Mouse (Mus musculus): ENCODE measurements around the gene Wbp1l. TPM values are rescaled to one million over a fixed set of nuclear protein-coding genes. Genes with fewer than 3 reads are reported as not detected.

Wbp1l gene
- polyA plus RNA-seq, 1 experiment = 26.8 TPM

DNA sequence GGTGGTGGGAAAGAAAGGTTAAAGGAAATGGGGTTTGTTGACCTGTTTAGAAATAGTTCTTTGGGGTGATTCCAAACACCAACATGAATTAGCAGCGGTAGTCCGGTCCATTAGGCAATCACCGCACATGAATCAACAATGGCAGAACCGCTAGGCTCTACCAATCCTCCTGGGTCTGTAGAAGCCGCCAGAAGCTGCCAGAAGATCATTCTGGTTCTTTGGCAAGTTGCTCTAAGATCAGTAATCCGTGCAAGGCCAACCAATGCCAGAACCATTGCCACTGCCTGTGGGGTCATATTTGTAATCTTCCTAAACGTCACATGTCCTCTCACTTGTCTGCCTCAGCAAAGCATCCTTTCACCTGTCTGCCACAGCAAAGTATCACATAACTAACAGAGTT is 98.1 kb downstream of the Wbp1l start:
- no peak for DNase-seq (ENCODE audit: extremely low spot score in 1 of 2, low spot score in 1 of 2)

DNA sequence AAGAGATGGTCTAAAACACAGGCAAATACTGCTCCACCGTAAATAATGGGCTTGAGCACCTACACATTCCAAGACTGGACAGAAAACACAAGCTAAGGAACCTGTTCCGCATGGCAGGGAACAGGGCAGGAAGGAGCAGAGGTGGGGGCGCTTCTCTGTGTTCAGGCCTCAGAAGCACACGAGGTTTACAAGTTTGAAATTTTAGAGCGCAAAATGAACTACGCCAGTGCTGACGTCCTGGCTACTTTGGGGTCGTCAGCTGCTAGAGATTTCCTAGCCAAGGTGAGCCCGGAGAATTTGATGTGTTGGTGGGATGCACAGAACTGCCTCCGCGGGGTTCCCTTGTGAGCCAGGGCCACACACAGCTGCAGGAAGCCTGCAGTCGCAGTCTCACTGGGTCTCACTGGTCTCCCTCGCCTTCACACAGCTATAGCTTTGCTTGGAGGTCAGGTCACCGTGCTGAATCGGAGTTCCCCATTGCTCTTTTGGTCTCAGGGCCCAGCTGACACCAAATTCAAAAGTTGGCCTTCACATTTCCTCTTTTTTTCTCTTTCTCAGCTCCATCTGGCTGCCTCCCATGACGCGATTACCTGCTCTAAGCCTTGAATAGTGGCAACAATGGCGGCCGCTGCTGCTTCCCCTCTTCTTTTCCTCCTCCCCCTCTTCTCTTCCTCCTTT is 99.1 kb downstream of the Wbp1l start:
- no peak for DNase-seq (ENCODE audit: extremely low spot score in 1 of 2, low spot score in 1 of 2)

DNA sequence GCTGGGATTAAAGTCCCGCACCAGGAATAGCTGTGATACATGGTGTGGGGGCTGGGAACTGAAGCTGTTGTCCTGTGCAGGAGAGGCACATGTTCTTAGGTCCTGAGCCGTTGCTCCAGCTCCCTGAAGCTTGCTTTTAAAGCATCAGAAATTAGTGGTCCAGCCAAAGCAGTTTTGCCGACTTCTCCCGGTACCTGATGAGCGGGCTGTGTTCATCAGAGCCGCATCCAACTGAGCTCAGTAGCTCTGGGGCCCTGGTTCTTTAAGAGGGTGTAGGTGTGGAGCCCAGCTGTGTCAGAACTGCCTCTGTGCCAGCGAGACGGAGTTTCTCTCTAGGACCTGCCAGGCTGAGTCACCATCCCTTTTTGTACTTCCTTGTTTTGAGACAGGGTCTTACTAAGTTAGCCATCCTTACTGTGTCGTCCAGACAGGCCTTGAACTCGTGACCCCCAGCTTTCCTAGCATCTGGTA is 100.2 kb downstream of the Wbp1l start:
- DNase-seq (ENCODE audit: extremely low spot score in 1 of 2, low spot score in 1 of 2) = peak in 1 of 2 experiments; percentile 53

DNA sequence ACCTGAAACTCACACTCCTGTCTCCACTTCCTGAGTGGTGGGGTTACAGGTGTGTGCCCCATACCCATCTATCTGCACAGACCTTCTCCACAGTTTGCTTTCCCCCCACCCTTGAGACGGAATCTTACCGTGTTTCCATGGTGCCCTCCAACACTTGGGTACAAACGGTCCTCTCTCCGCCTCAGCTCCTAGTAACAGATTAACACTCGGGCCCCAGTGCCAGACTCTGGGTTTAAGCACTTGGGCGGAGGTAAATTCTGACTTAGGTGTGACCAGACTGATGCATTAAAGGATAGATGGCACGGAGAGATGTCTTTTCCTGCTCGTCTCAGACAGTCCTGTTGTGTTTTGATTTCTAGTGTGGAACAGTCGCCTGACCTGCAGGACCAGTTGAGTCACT is 102.3 kb downstream of the Wbp1l start:
- no peak for DNase-seq (ENCODE audit: extremely low spot score in 1 of 2, low spot score in 1 of 2)

DNA sequence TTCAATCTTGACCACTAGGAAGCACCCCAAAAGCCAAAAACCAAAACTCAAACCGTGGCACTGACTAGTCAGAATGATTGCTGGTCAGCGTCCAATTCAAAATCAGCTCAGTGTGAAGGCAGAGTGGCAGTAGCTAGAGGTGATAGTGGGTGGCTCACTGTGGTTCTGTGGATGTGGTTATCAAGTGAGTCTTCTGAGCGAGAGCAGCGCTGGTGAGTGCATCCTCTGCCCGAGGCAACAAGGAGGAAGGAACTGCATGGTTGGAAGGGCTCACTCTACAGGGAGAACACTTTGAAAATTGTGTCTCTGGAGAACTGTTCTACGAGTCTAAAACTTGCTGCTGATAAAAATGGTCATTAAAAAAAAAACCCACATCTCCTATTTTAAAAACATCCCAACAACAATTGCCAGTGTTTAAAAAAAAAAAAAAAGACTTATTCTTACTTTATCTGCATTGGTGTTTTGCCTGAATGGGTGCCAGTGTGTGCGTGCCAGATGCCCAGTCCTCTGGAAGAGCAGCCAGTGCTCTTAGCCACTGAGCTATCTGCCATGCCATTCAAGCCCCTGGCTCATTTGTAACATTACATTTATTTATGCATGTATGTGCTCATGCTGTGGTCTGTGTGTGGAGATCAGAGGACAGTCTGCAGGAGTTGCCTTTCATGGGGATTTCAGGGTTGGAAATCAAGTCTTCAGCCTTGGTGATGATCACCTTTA is 107.1 kb downstream of the Wbp1l start:
- no peak for DNase-seq (ENCODE audit: extremely low spot score in 1 of 2, low spot score in 1 of 2)

DNA sequence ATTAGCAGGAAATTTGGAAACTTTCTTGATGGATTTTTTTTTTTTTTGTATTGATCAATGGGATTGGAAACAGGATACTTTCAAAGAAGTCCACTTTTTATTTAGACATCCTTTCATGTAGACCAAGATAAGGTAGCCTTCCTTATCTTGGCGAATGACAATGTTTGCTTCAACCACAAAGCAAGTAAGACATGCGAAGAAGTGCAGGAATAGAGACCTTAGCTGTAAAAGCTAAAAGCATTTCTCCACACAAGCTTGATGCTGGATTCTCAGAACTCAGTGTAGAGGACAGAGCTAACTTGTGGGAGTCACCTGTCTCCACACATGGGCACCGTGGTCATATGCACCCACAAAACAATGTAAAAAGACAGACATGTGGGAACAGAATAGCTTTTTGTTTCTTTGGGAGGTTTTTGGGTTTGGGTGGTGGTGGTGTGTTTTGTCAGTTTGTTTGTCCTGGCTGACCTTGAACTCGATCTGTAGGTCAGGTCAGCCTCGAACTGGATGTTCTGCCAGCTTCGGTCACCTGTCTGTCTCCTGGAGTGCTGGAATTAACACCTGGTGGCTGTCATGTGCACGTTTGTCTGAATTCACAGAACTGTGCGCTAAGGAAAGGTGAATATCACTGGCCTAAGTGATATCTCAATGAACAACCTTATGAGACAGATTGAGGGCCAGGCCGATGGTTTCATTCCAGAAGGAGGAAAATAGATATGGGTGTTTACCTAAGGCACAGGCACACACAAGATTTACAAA is 107.8 kb downstream of the Wbp1l start:
- DNase-seq (ENCODE audit: extremely low spot score in 1 of 2, low spot score in 1 of 2) = no peak

Other genes with a start within 250 kb of the Wbp1l start
- gene 2310034G01Rik, start 248.8 kb upstream of the Wbp1l start, polyA plus RNA-seq (2012; rRNA removed) = 1.8 and 2.1 TPM in 2 replicates
- gene Actr1a, start 203.3 kb upstream of the Wbp1l start, polyA plus RNA-seq (2012; rRNA removed) = 173 and 175 TPM in 2 replicates
- 10.5 and 12.4 TPM in 2 replicates for gene Sufu, start 202.2 kb upstream of the Wbp1l start, polyA plus RNA-seq (2012; rRNA removed)
- gene Trim8, start 97.4 kb upstream of the Wbp1l start, polyA plus RNA-seq (2012; rRNA removed) = 58.6 and 60.6 TPM in 2 replicates
- 249 and 253 TPM in 2 replicates for gene Arl3, start 25.9 kb upstream of the Wbp1l start, polyA plus RNA-seq (2012; rRNA removed)
- gene Sfxn2, start 25.7 kb upstream of the Wbp1l start, polyA plus RNA-seq (2012; rRNA removed) = 6.0 and 7.5 TPM in 2 replicates
- gene Cyp17a1, start 74.1 kb downstream of the Wbp1l start, polyA plus RNA-seq (2012; rRNA removed) = 0.78 TPM in 1 of 2 replicates, not detected in the other
- 20.1 and 21.5 TPM in 2 replicates for gene Borcs7, start 90.8 kb downstream of the Wbp1l start, polyA plus RNA-seq (2012; rRNA removed)
- 21.6 and 22.6 TPM in 2 replicates for gene As3mt, start 108.4 kb downstream of the Wbp1l start, polyA plus RNA-seq (2012; rRNA removed)
- gene Cnnm2, start 162.5 kb downstream of the Wbp1l start, polyA plus RNA-seq (2012; rRNA removed) = 26.8 and 30.6 TPM in 2 replicates